26 mouse cellular contexts compared by ENCODE assay signal in genomic region chr15:62178568-62178967, GRCm38 (mm10).
A peak's percentile ranks its signal among the peaks of the same experiment; 100 is the strongest.
DNase-seq lines count a peak whose midpoint lies in the region; ATAC-seq and TF ChIP-seq lines count a peak whose summit lies in the region.
"Had no signal": no experiment of that assay in that cellular context is flagged by ENCODE, and none has a peak within 500 bp of the region (broad histone marks: within the 10 kb centered on the region; RNA-seq: fewer than 3 reads in every experiment).

No protein-coding gene starts in this region.

- no peak for TF ChIP-seq POLR2A in spleen, adult 2 months (IDR thresholded peaks at IDR 0.05; ENCODE audit: low read depth, low read length)

- no peaks in the 10 kb centered on the region for H3K9me3 ChIP-seq in lung, embryonic 16.5 days (ENCODE audit: control insufficient read depth, low read length)
- H3K9me3 ChIP-seq: embryonic facial prominence, embryonic 12.5 days; embryonic facial prominence, embryonic 15.5 days; G1E; heart, embryonic 12.5 days; heart, embryonic 15.5 days; hindbrain, embryonic 10.5 days; hindbrain, embryonic 13.5 days had no signal

- no peak for TF ChIP-seq CTCF in spleen, adult 2 months (IDR thresholded peaks at IDR 0.05; ENCODE audit: extremely low read depth, insufficient read depth, insufficient read length, insufficient replicate concordance)

- H3K4me2 ChIP-seq in lung, embryonic 16.5 days (ENCODE audit: low read depth, low read length): no peak overlapping the region
- H3K4me2 ChIP-seq: embryonic facial prominence, embryonic 12.5 days; embryonic facial prominence, embryonic 15.5 days; heart, embryonic 12.5 days; heart, embryonic 15.5 days; hindbrain, embryonic 13.5 days had no signal

- no peak overlapping the region for H3K27ac ChIP-seq in lung, embryonic 16.5 days (ENCODE audit: low read length)
- peak overlapping the region; percentile 16 for H3K27ac ChIP-seq in spleen, adult 2 months (ENCODE audit: insufficient read depth, low read length)
- H3K27ac ChIP-seq: embryonic facial prominence, embryonic 12.5 days; embryonic facial prominence, embryonic 15.5 days; heart, embryonic 15.5 days; hindbrain, embryonic 10.5 days; hindbrain, embryonic 13.5 days had no signal

- H3K4me3 ChIP-seq in lung, embryonic 16.5 days (ENCODE audit: low read length): no peak overlapping the region
- no peak overlapping the region for H3K4me3 ChIP-seq in spleen, adult 2 months (ENCODE audit: extremely low read depth, insufficient read depth, insufficient read length)
- H3K4me3 ChIP-seq: embryonic facial prominence, embryonic 12.5 days; embryonic facial prominence, embryonic 15.5 days; heart, embryonic 12.5 days; heart, embryonic 15.5 days; hindbrain, embryonic 10.5 days; hindbrain, embryonic 13.5 days had no signal

- no peak for DNase-seq in lung, postnatal 25 days (ENCODE audit: low spot score)
- DNase-seq in spleen, adult 2 months (ENCODE audit: low read depth in 1 of 2, low spot score in 2 of 2): no peak
- no peak for DNase-seq in spleen, postnatal 36 days (ENCODE audit: low spot score in 2 of 2)
- peak; percentile 13 for DNase-seq in forelimb bud, embryonic 11.5 days (ENCODE audit: low read depth, low spot score)
- no peak for DNase-seq in cerebellum, postnatal 4 days (ENCODE audit: low spot score in 2 of 2)
- DNase-seq: adrenal gland, postnatal 10 days; adrenal gland, postnatal 36 days; cerebellum, adult 18-20 months; cerebellum, adult 9-10 months; cerebellum, postnatal 14 days; forebrain, postnatal 0 days; gastrocnemius, postnatal 10 days; gastrocnemius, postnatal 36 days; heart, postnatal 10 days; heart, postnatal 36 days had no signal

- H3K27me3 ChIP-seq in lung, embryonic 16.5 days (ENCODE audit: control insufficient read depth, insufficient read depth, low read depth, low read length): no peaks in the 10 kb centered on the region
- H3K27me3 ChIP-seq in spleen, adult 2 months (ENCODE audit: control insufficient read depth, insufficient read depth, low read length): no peaks in the 10 kb centered on the region
- H3K27me3 ChIP-seq: embryonic facial prominence, embryonic 12.5 days; embryonic facial prominence, embryonic 15.5 days; heart, embryonic 12.5 days; heart, embryonic 15.5 days; hindbrain, embryonic 13.5 days; Patski had no signal

- H3K4me1 ChIP-seq in lung, embryonic 16.5 days (replicated peaks; ENCODE audit: control insufficient read depth, insufficient read depth, low read length): no peaks in the 10 kb centered on the region
- peaks cover 37% of the 10 kb centered on the region for H3K4me1 ChIP-seq in spleen, adult 2 months (ENCODE audit: control insufficient read depth, insufficient read depth, insufficient read length)
- H3K4me1 ChIP-seq: embryonic facial prominence, embryonic 15.5 days had no signal

- no peak overlapping the region for H3K9ac ChIP-seq in lung, embryonic 16.5 days (ENCODE audit: low read length)
- H3K9ac ChIP-seq: embryonic facial prominence, embryonic 12.5 days; embryonic facial prominence, embryonic 15.5 days; forebrain, postnatal 0 days; heart, embryonic 12.5 days; heart, embryonic 15.5 days; hindbrain, embryonic 13.5 days had no signal

- 51% methylated on average over 6 of the region's 6 CpGs for WGBS in lung, embryonic 16.5 days
- WGBS in spleen, adult 2 months: 93% methylated on average over 6 of the region's 6 CpGs

- peak; percentile 26; the same call in 1 of the 2 replicates for ATAC-seq in lung, embryonic 16.5 days (ENCODE audit: low read depth)
- ATAC-seq: forebrain, embryonic 14.5 days; forebrain, postnatal 0 days; hindbrain, embryonic 16.5 days; Patski had no signal

- no peaks in the 10 kb centered on the region for H3K36me3 ChIP-seq in lung, embryonic 16.5 days (ENCODE audit: control insufficient read depth, insufficient read depth, low read length)
- no peaks in the 10 kb centered on the region for H3K36me3 ChIP-seq in spleen, adult 2 months (ENCODE audit: control insufficient read depth, insufficient read depth, low read length)
- H3K36me3 ChIP-seq: embryonic facial prominence, embryonic 12.5 days; embryonic facial prominence, embryonic 15.5 days; G1E; heart, embryonic 12.5 days; hindbrain, embryonic 10.5 days; hindbrain, embryonic 13.5 days had no signal
